Mouse (Mus musculus) bone marrow macrophage, adult 2 months (primary cell): ENCODE data around the gene Abcf2. TPM values are rescaled to one million over a fixed set of nuclear protein-coding genes. Genes with fewer than 3 reads are reported as not detected.

Experiments used
- H3K27ac ChIP-seq: 2 replicates; pipeline ENCODE4 v1.5.1; 2012; ENCODE audit warnings: low read depth, low read length; ENCODE audit not compliant: insufficient read depth
- H3K4me1 ChIP-seq: 2 replicates; pipeline ENCODE4 v1.6.1; 2012; ENCODE audit warnings: low read length; ENCODE audit not compliant: control insufficient read depth, insufficient read depth
- H3K4me3 ChIP-seq: 2 replicates; pipeline ENCODE4 v1.5.1; 2012; ENCODE audit warnings: mild to moderate bottlenecking, low read length, moderate library complexity; ENCODE audit not compliant: insufficient read depth
- CTCF ChIP-seq: IDR thresholded peaks from 2 replicates; pipeline ENCODE4 v1.5.1; 2012; ENCODE audit warnings: low read depth, mild to moderate bottlenecking, low read length, moderate library complexity
- POLR2A ChIP-seq: IDR thresholded peaks from 2 replicates; pipeline ENCODE4 v1.6.1; 2012; ENCODE audit warnings: mild to moderate bottlenecking, low read depth, low read length, borderline replicate concordance
- polyA plus RNA-seq: library from polyadenylated mRNA; stranded (reverse); fragments of >200 nt; gene quantifications from 2 replicates; pipeline ENCODE4 v1.2.4, GENCODE M21; 2012; ENCODE audit not compliant: missing spikeins, insufficient read depth, insufficient read length

Abcf2 gene
- polyA plus RNA-seq, 1 experiment = 32.7 TPM

GRCm38 (mm10) chr5:24533391-24533790 is 43.9 kb downstream of the Abcf2 start:
- no peak for TF ChIP-seq POLR2A
- TF ChIP-seq CTCF = no peak
- no peaks in the 10 kb centered on the region for H3K4me1 ChIP-seq
- no peak overlapping the region for H3K27ac ChIP-seq
- H3K4me3 ChIP-seq = no peak overlapping the region

- H3K27ac ChIP-seq = no peak overlapping the region
- H3K4me1 ChIP-seq = no peaks in the 10 kb centered on the region
- H3K4me3 ChIP-seq = no peak overlapping the region
- peak; percentile 99 for TF ChIP-seq CTCF
- no peak for TF ChIP-seq POLR2A
Observed at GRCm38 (mm10) chr5:24530042-24530689, 47.1 kb downstream of the Abcf2 start.

GRCm38 (mm10) chr5:24527780-24528179 is 49.5 kb downstream of the Abcf2 start:
- Histone ChIP-seq H3K27ac (no peak overlapping the region), H3K4me1 (no peaks in the 10 kb centered on the region), H3K4me3 (no peak overlapping the region)
- no peak for TF ChIP-seq CTCF
- no peak for TF ChIP-seq POLR2A

GRCm38 (mm10) chr5:24526889-24527230 is 50.4 kb downstream of the Abcf2 start, which contains the start of gene Gbx1:
Gbx1 (minus strand) TSS chr5:24527202.
- no peak for TF ChIP-seq POLR2A
- peak within 1 kb of the TSS; percentile 12; the same call in 1 of the 2 replicates for H3K4me3 ChIP-seq
- no peaks in the 10 kb centered on the region for H3K4me1 ChIP-seq
- H3K27ac ChIP-seq = no peak within 1 kb of the TSS

- peak overlapping the region; percentile 12; the same call in 1 of the 2 replicates for H3K4me3 ChIP-seq
- no peak for TF ChIP-seq POLR2A
- TF ChIP-seq CTCF = no peak
- H3K4me1 ChIP-seq = no peaks in the 10 kb centered on the region
- no peak overlapping the region for H3K27ac ChIP-seq
Observed at GRCm38 (mm10) chr5:24526190-24526888, 50.9 kb downstream of the Abcf2 start.

GRCm38 (mm10) chr5:24525360-24526189 is 51.7 kb downstream of the Abcf2 start:
- H3K27ac ChIP-seq = no peak overlapping the region
- no peaks in the 10 kb centered on the region for H3K4me1 ChIP-seq
- no peak overlapping the region for H3K4me3 ChIP-seq
- TF ChIP-seq CTCF (no peak), POLR2A (no peak)

GRCm38 (mm10) chr5:24524522-24524921 is 52.7 kb downstream of the Abcf2 start:
- TF ChIP-seq CTCF = no peak
- no peak for TF ChIP-seq POLR2A
- H3K27ac ChIP-seq = no peak overlapping the region
- no peak overlapping the region for H3K4me3 ChIP-seq
- no peaks in the 10 kb centered on the region for H3K4me1 ChIP-seq

GRCm38 (mm10) chr5:24523806-24524205 is 53.5 kb downstream of the Abcf2 start:
- TF ChIP-seq POLR2A = no peak
- no peak for TF ChIP-seq CTCF
- Histone ChIP-seq H3K4me3 (no peak overlapping the region), H3K27ac (no peak overlapping the region), H3K4me1 (no peaks in the 10 kb centered on the region)

GRCm38 (mm10) chr5:24521366-24521765 is 55.9 kb downstream of the Abcf2 start:
- TF ChIP-seq CTCF = no peak
- no peak for TF ChIP-seq POLR2A
- Histone ChIP-seq H3K4me3 (no peak overlapping the region), H3K4me1 (no peaks in the 10 kb centered on the region), H3K27ac (no peak overlapping the region)

Other genes starting within 250 kb of the Abcf2 start
- not detected in 2 replicates for gene Kcnh2, start 225.9 kb downstream of the Abcf2 start, polyA plus RNA-seq
- gene Nos3, start 212.7 kb downstream of the Abcf2 start, polyA plus RNA-seq = not detected in 2 replicates
- 0.39 and 1.1 TPM in 2 replicates for gene Atg9b, start 185.3 kb downstream of the Abcf2 start, polyA plus RNA-seq
- 16.8 and 24.1 TPM in 2 replicates for gene Abcb8, start 183.8 kb downstream of the Abcf2 start, polyA plus RNA-seq
- gene Asic3, start 164.1 kb downstream of the Abcf2 start, polyA plus RNA-seq = not detected in 2 replicates
- 55.5 and 59.9 TPM in 2 replicates for gene Cdk5, start 153.9 kb downstream of the Abcf2 start, polyA plus RNA-seq
- gene Slc4a2, start 153.6 kb downstream of the Abcf2 start, polyA plus RNA-seq = 41.8 and 45.1 TPM in 2 replicates
- 46.3 and 49.0 TPM in 2 replicates for gene Fastk, start 132.2 kb downstream of the Abcf2 start, polyA plus RNA-seq
- 7.9 and 12.7 TPM in 2 replicates for gene Tmub1, start 129.6 kb downstream of the Abcf2 start, polyA plus RNA-seq
- gene Agap3, start 125.3 kb downstream of the Abcf2 start, polyA plus RNA-seq = 75.2 and 77.7 TPM in 2 replicates
- not detected in 2 replicates for gene Gbx1, start 50.3 kb downstream of the Abcf2 start, polyA plus RNA-seq
- gene Asb10, start 36.5 kb downstream of the Abcf2 start, polyA plus RNA-seq = 0.64 and 1.4 TPM in 2 replicates
- gene 4931409K22Rik, start 20.7 kb downstream of the Abcf2 start, polyA plus RNA-seq = not detected in 2 replicates
- 29.9 and 31.5 TPM in 2 replicates for gene Chpf2, start 9.3 kb upstream of the Abcf2 start, polyA plus RNA-seq
- gene Smarcd3, start 46.9 kb upstream of the Abcf2 start, polyA plus RNA-seq = not detected in 2 replicates
- gene Nub1, start 108.1 kb upstream of the Abcf2 start, polyA plus RNA-seq = 65.2 and 67.4 TPM in 2 replicates
- not detected in 2 replicates for gene Wdr86, start 153.3 kb upstream of the Abcf2 start, polyA plus RNA-seq
- gene Crygn, start 180.5 kb upstream of the Abcf2 start, polyA plus RNA-seq = not detected in 2 replicates